Mouse (Mus musculus): ENCODE measurements around the gene Rnf141. TPM values are rescaled to one million over a fixed set of nuclear protein-coding genes. Genes with fewer than 3 reads are reported as not detected.

Rnf141 gene
- polyA plus RNA-seq, 1 experiment: 79.9 TPM

DNA sequence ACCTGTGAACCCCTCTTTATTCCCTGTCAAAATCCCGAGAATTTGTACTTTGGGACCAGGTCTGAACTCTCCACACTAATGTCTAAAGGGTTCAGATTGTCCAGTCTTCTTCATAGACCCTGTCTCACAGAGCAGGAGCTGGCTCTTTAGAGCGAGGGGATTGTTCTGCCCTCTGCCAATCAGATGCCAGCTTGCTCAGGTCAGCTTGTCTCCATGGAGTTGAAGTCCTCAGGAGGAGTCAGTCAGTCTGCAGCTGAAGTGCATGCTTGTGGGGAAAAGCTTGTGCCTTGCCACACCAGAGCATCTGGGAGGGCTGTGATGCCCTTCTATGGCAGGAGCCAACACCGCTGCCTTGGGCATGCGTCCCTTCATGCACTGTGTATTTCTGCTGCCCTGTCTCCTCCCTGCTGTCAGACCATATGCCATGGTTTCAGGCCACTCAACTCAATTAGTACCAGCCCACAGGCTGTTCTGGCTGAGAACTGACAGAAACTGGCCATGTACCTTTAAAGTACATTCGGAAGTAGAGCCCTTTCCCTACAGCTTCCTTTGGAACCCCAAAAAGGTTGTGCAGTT is 81.6 kb downstream of the Rnf141 start:
- Histone ChIP-seq H3K27ac (ENCODE audit: insufficient read depth, low read length) (no peak overlapping the region), H3K4me1 (ENCODE audit: control insufficient read depth, insufficient read depth, low read length) (peaks cover under 1% of the 10 kb centered on the region; the same call in 1 of the 2 replicates), H3K4me3 (ENCODE audit: insufficient read depth, low read length) (no peak overlapping the region)
- TF ChIP-seq CTCF (IDR thresholded peaks at IDR 0.05; ENCODE audit: extremely low read depth, insufficient read depth, low read length) (no peak), POLR2A (IDR thresholded peaks at IDR 0.05; ENCODE audit: extremely low read depth, insufficient read depth, low read length) (no peak)

DNA sequence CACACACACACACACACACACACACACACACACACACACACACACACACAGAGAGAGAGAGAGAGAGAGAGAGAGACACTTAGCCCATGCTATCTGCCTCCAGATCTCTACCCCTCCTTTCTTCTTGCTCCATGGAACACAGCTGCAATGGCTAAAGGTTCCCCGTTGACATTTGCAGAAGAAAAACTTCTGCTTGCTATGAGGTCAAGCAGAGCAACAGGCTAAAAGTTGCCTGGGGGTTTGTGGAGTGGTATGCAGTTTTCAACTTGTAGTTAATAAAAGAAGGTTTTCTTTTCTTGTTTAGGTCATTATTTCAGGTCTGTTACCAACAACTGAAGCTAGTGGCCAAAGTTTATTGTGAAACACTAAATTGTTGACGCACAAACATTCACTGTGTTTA is 87.8 kb downstream of the Rnf141 start:
- Histone ChIP-seq H3K4me1 (ENCODE audit: control insufficient read depth, insufficient read depth, low read length) (no peaks in the 10 kb centered on the region), H3K27ac (ENCODE audit: insufficient read depth, low read length) (no peak overlapping the region), H3K4me3 (ENCODE audit: insufficient read depth, low read length) (no peak overlapping the region)
- no peak for TF ChIP-seq POLR2A (IDR thresholded peaks at IDR 0.05; ENCODE audit: extremely low read depth, insufficient read depth, low read length)
- no peak for TF ChIP-seq CTCF (IDR thresholded peaks at IDR 0.05; ENCODE audit: extremely low read depth, insufficient read depth, low read length)

DNA sequence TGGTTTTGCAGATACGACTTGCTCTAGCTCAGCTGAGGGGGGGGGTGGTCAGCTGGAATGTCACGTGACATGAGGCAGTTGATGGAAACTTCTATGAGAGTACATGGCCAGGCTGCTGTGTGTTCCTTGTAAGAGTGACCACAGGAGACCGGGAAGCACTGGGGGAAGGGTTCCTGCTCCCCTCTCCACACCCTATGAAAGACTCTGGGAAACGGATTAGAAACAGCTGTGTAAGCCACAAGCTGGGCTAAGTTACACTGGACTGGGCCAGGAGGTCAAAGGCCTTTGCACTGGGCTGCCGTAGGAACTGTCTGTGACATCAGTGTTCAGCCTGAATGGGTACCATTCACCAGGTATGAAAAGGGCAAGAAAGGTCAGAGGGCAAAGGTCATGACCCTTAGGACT is 90.3 kb downstream of the Rnf141 start:
- Histone ChIP-seq H3K4me1 (ENCODE audit: control insufficient read depth, insufficient read depth, low read length) (0 out of 2 replicates have a peak, but pooled peaks cover 1% of the 10 kb centered on the region), H3K4me3 (ENCODE audit: insufficient read depth, low read length) (no peak overlapping the region), H3K27ac (ENCODE audit: insufficient read depth, low read length) (no peak overlapping the region)
- TF ChIP-seq CTCF (IDR thresholded peaks at IDR 0.05; ENCODE audit: extremely low read depth, insufficient read depth, low read length) (no peak), POLR2A (IDR thresholded peaks at IDR 0.05; ENCODE audit: extremely low read depth, insufficient read depth, low read length) (no peak)

DNA sequence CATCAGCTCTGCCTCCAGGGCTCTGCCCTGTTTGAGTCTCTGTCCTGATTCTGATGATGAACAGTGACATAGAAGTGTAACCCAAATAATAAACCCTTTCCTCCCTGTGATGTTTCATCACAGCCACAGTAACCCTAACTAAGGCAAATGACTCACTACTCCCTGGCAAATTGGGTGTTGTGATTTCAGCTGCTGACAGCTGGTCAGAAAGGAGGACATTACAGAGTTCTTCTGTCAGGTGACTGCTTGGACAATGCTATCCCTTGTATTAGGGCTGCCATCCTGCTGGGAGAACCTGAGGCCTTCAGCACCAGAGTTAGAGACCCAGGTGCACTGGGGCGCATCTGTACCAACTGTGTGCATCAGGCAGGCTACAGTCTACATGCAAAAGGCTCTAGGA is 90.9 kb downstream of the Rnf141 start:
- Histone ChIP-seq H3K27ac (ENCODE audit: insufficient read depth, low read length) (no peak overlapping the region), H3K4me3 (ENCODE audit: insufficient read depth, low read length) (no peak overlapping the region), H3K4me1 (ENCODE audit: control insufficient read depth, insufficient read depth, low read length) (0 out of 2 replicates have a peak, but pooled peaks cover 1% of the 10 kb centered on the region)
- TF ChIP-seq POLR2A (IDR thresholded peaks at IDR 0.05; ENCODE audit: extremely low read depth, insufficient read depth, low read length) (no peak), CTCF (IDR thresholded peaks at IDR 0.05; ENCODE audit: extremely low read depth, insufficient read depth, low read length) (no peak)

DNA sequence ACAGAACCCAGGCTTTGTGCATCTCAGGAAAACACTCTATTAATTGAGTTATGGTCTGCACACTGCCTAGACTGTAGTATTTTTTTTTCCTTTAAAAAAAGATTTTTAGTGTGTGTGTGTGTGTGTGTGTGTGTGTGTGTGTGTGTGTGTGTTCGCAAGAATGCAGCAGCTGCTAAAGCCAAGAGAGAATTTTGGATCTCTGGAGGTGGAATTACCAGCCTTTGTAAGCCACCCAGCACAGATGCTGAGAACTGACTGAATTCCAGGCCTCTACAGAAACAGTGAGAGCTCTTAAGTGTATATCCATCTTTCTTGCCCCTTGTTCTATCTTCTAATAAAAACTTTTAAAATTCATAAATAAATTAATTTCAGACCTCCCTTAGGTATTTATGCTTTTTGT is 92.6 kb downstream of the Rnf141 start:
- Histone ChIP-seq H3K4me1 (ENCODE audit: control insufficient read depth, insufficient read depth, low read length) (0 out of 2 replicates have a peak, but pooled peaks cover 1% of the 10 kb centered on the region), H3K4me3 (ENCODE audit: insufficient read depth, low read length) (no peak overlapping the region), H3K27ac (ENCODE audit: insufficient read depth, low read length) (no peak overlapping the region)
- TF ChIP-seq CTCF (IDR thresholded peaks at IDR 0.05; ENCODE audit: extremely low read depth, insufficient read depth, low read length) (no peak), POLR2A (IDR thresholded peaks at IDR 0.05; ENCODE audit: extremely low read depth, insufficient read depth, low read length) (no peak)

DNA sequence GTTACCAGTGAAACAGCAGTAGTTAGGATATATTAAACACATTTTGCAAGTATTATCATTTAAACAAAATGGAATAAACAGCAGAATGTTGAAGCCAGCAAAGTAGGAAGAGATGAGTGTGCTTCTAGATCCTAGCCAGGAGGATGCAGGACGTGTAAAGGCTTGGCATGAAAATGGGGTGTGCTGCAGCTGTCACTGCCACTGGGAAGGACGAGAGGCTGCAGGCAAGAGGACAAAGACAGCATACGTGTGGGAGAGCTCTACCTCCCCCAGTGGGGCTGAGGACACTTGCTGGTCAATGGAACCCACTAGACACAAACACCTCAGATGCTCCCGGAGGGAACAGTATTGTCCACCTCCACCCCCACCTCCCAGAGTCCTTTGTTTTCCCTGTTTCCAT is 93.4 kb downstream of the Rnf141 start:
- no peak overlapping the region for H3K27ac ChIP-seq (ENCODE audit: insufficient read depth, low read length)
- H3K4me3 ChIP-seq (ENCODE audit: insufficient read depth, low read length): no peak overlapping the region
- 0 out of 2 replicates have a peak, but pooled peaks cover 1% of the 10 kb centered on the region for H3K4me1 ChIP-seq (ENCODE audit: control insufficient read depth, insufficient read depth, low read length)
- TF ChIP-seq CTCF (IDR thresholded peaks at IDR 0.05; ENCODE audit: extremely low read depth, insufficient read depth, low read length) (no peak), POLR2A (IDR thresholded peaks at IDR 0.05; ENCODE audit: extremely low read depth, insufficient read depth, low read length) (no peak)

Other genes starting within 250 kb of the Rnf141 start
- 32.8 and 34.2 TPM in 2 replicates for gene Sbf2, start 229.5 kb downstream of the Rnf141 start, polyA plus RNA-seq (2012; rRNA removed)
- gene Adm, start 216.8 kb downstream of the Rnf141 start, polyA plus RNA-seq (2012; rRNA removed): 2.0 and 3.0 TPM in 2 replicates
- 21.8 and 22.0 TPM in 2 replicates for gene Ampd3, start 76.3 kb downstream of the Rnf141 start, polyA plus RNA-seq (2012; rRNA removed)
- 0.71 and 0.76 TPM in 2 replicates for gene Lyve1, start 18.8 kb upstream of the Rnf141 start, polyA plus RNA-seq (2012; rRNA removed)
- 2.3 and 2.6 TPM in 2 replicates for gene Mrvi1, start 138.0 kb upstream of the Rnf141 start, polyA plus RNA-seq (2012; rRNA removed)
- 29.7 and 30.4 TPM in 2 replicates for gene Ctr9, start 184.5 kb upstream of the Rnf141 start, polyA plus RNA-seq (2012; rRNA removed)
- gene Eif4g2, start 238.6 kb upstream of the Rnf141 start, polyA plus RNA-seq (2012; rRNA removed): 233 and 242 TPM in 2 replicates

All from cortical plate, adult 2 months (tissue).